Mouse (Mus musculus) midbrain, embryonic 15.5 days (tissue): ENCODE measurements around the gene Rab33a. TPM values are rescaled to one million over a fixed set of nuclear protein-coding genes. Genes with fewer than 3 reads are reported as not detected.

Experiments used
- ATAC-seq: fragments of 200-750 bp; cut with Nextera tagmentation; replicated peaks from 2 replicates; pipeline ENCODE4 v1.8.0; 2017; ENCODE audit warnings: moderate TSS enrichment
- H3K27ac ChIP-seq: fragments of 300-500 bp; sonication (generic); 2 replicates; pipeline ENCODE4 v1.5.1; 2015; ENCODE audit warnings: mild to moderate bottlenecking, inconsistent platforms
- H3K27me3 ChIP-seq: fragments of 300-500 bp; sonication (generic); replicated peaks from 2 replicates; pipeline ENCODE4 v1.6.1; 2015; ENCODE audit warnings: inconsistent platforms
- H3K36me3 ChIP-seq: fragments of 300-500 bp; sonication (generic); replicated peaks from 2 replicates; pipeline ENCODE4 v1.6.1; 2015; ENCODE audit warnings: inconsistent platforms
- H3K4me1 ChIP-seq: fragments of 300-500 bp; sonication (generic); 2 replicates; pipeline ENCODE4 v1.6.1; 2015; ENCODE audit warnings: inconsistent platforms
- H3K4me2 ChIP-seq: fragments of 300-500 bp; sonication (generic); 2 replicates; pipeline ENCODE4 v1.6.1; 2015; ENCODE audit warnings: inconsistent platforms, mild to moderate bottlenecking, moderate library complexity
- H3K4me3 ChIP-seq: fragments of 300-500 bp; sonication (generic); 2 replicates; pipeline ENCODE4 v1.5.1; 2015; ENCODE audit warnings: mild to moderate bottlenecking, inconsistent platforms
- H3K9ac ChIP-seq: fragments of 300-500 bp; sonication (generic); 2 replicates; pipeline ENCODE4 v1.6.1; 2015; ENCODE audit warnings: mild to moderate bottlenecking, inconsistent platforms
- H3K9me3 ChIP-seq: fragments of 300-500 bp; sonication (generic); 2 replicates; pipeline ENCODE4 v1.6.1; 2016; ENCODE audit warnings: inconsistent platforms
- WGBS: fragments of 180-500 bp; shearing (Covaris S2); methylation state at CpG from one replicate; pipeline ENCODE4 v1.1.7; 2015; ENCODE audit warnings: mixed read lengths; 5-methylcytosine and 5-hydroxymethylcytosine counted together
- polyA plus RNA-seq: library from polyadenylated mRNA; unstranded; fragments of >200 nt; fragmentation: Nextera tagmentation; extraction: Ambion mirVana; gene quantifications from 2 replicates; pipeline ENCODE4 v1.2.1, GENCODE M21; 2015

Gene Rab33a
- polyA plus RNA-seq, result 94.9 and 98.1 TPM in 2 replicates

- peak; percentile 81 for ATAC-seq
- H3K9me3 ChIP-seq, result no peaks in the 10 kb centered on the region
- WGBS, result 40% methylated on average over 33 of the region's 33 CpGs
These were observed at the start of gene Rab33a for GRCm38 (mm10) chrX:48518808-48519548. Gene Rab33a, plus strand, starts transcription at chrX:48519285.

GRCm38 (mm10) chrX:48481095-48481494, 38.0 kb upstream of the Rab33a start:
- WGBS, result 78% methylated on average over 4 of the region's 4 CpGs
- Histone ChIP-seq H3K9ac (no peak overlapping the region), H3K36me3 (peaks cover 3% of the 10 kb centered on the region; the same call in 1 of the 2 replicates), H3K4me3 (no peak overlapping the region), H3K27me3 (no peaks in the 10 kb centered on the region), H3K9me3 (no peaks in the 10 kb centered on the region), H3K27ac (no peak overlapping the region), H3K4me2 (no peak overlapping the region), H3K4me1 (no peaks in the 10 kb centered on the region)
- ATAC-seq, result no peak

More at GRCm38 (mm10) chrX:48518808-48519548, at the start of gene Rab33a:
- H3K4me3 ChIP-seq, result peak within 1 kb of the TSS; percentile 56
- H3K36me3 ChIP-seq, result no peaks in the 10 kb centered on the region
- peak within 1 kb of the TSS; percentile 68 for H3K4me2 ChIP-seq
- peak within 1 kb of the TSS; percentile 72 for H3K9ac ChIP-seq
- no peaks in the 10 kb centered on the region for H3K27me3 ChIP-seq
- peak within 1 kb of the TSS; percentile 95 for H3K27ac ChIP-seq
- H3K4me1 ChIP-seq, result peaks cover 20% of the 10 kb centered on the region; the same call in 1 of the 2 replicates

DNA sequence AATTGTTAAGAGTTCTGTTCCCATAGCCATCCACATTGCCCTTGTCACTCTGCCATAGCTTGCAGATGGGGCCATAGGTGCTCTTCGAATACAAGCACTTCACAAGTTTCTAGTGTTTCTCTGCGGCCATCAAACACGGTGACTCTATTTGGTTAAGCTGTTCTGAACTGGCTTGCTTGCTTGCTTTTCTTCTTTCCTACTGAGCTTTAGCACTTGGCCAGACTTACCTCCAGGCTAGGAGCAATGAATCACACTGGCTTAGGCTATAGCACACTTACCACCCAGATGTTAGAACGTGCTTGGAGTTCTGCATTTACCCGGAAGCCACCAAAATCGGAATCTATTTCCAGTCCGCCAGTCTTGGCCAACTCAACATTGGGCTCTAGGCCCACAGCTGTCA, 37.4 kb upstream of the Rab33a start:
- Histone ChIP-seq H3K27me3 (no peaks in the 10 kb centered on the region), H3K4me1 (no peaks in the 10 kb centered on the region), H3K36me3 (no peaks in the 10 kb centered on the region; the same call in 1 of the 2 replicates), H3K4me2 (no peak overlapping the region), H3K9me3 (no peaks in the 10 kb centered on the region), H3K9ac (no peak overlapping the region), H3K27ac (no peak overlapping the region), H3K4me3 (no peak overlapping the region)
- 88% methylated on average over 7 of the region's 7 CpGs for WGBS
- no peak for ATAC-seq

- Histone ChIP-seq H3K4me2 (no peak overlapping the region), H3K9me3 (no peaks in the 10 kb centered on the region), H3K4me1 (no peaks in the 10 kb centered on the region), H3K27me3 (no peaks in the 10 kb centered on the region), H3K27ac (no peak overlapping the region), H3K36me3 (no peaks in the 10 kb centered on the region), H3K4me3 (no peak overlapping the region), H3K9ac (no peak overlapping the region)
- ATAC-seq, result no peak
- WGBS, result 90% methylated on average over 8 of the region's 8 CpGs
These were observed 25.3 kb upstream of the Rab33a start for GRCm38 (mm10) chrX:48493763-48494162.

DNA sequence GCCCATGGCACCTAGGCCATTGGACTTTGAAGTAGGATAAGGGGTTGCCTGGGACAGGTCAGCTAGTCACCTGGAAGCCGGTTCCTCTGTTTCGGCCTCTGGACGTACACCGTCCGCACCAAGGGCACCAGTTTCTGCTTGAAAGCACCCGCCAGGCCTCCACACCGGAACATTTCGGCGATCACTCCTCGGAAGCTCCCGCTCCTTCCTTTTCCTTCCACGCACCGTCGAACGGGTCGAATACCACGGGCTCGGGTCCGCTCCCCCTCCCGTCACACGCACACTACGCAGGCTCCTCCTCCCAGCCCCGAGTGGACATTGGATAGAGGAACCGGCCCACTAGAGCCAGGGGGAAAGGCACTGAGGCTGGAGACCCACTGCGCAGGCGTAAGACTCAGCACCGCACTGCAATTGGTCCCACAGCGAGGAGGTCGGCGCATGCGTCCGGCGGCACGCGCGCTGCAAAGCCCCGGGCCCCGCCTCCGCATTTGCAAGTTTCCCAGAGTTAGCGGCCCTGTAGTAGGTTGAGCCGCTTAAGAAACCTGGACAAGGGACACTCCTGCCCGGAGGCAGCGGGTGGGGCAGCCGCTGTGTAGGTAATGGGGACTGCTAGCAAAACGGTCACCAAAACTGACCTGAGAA, 5.8 kb upstream of the Rab33a start, which contains the start of gene Aifm1:
Aifm1 (minus strand) TSS at position 398 of the 642 bp plus-strand sequence.
- H3K4me2 ChIP-seq, result peak within 1 kb of the TSS; percentile 58
- H3K27ac ChIP-seq, result 0 out of 2 replicates have a peak within 1 kb of the TSS, but pooled peaks have one; percentile 34
- H3K4me3 ChIP-seq, result peak within 1 kb of the TSS; percentile 55
- peak; percentile 97 for ATAC-seq
- peaks cover 7% of the 10 kb centered on the region for H3K4me1 ChIP-seq
- WGBS, result 20% methylated on average over 45 of the region's 45 CpGs
- peak within 1 kb of the TSS; percentile 52 for H3K9ac ChIP-seq
- no peaks in the 10 kb centered on the region for H3K36me3 ChIP-seq
- no peaks in the 10 kb centered on the region for H3K9me3 ChIP-seq
- H3K27me3 ChIP-seq, result no peaks in the 10 kb centered on the region

DNA sequence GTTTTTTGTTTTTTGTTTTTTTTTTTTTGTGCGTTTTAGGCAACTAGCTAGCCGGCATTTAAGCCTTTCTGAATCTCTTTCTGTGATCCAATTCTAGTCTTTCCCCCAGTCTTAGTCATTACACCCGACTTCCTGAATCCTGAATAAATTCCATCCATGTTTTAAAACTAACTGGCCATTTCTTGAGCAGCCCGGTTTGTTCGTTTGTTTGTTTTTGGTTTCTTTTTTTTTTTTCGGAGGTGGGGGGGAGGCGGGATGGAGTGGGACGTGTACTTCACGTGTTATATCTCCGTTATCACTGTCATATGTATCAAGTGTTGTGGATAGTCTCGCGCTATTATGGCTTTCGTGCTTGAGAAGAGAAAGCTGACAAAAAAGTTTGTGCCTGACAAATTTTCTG, 5.3 kb upstream of the Rab33a start:
- H3K4me3 ChIP-seq, result peak overlapping the region; percentile 55
- H3K36me3 ChIP-seq, result no peaks in the 10 kb centered on the region
- WGBS, result 21% methylated on average over 13 of the region's 13 CpGs
- H3K4me1 ChIP-seq, result peaks cover 7% of the 10 kb centered on the region
- H3K4me2 ChIP-seq, result peak overlapping the region; percentile 58
- no peak overlapping the region for H3K27ac ChIP-seq
- H3K27me3 ChIP-seq, result no peaks in the 10 kb centered on the region
- ATAC-seq, result no peak
- no peaks in the 10 kb centered on the region for H3K9me3 ChIP-seq
- no peak overlapping the region for H3K9ac ChIP-seq

- WGBS, result 29% methylated on average over 15 of the region's 15 CpGs
- H3K9me3 ChIP-seq, result no peaks in the 10 kb centered on the region
- peak overlapping the region; percentile 72 for H3K9ac ChIP-seq
These were observed 776 bp upstream of the Rab33a start for GRCm38 (mm10) chrX:48518211-48518807.

GRCm38 (mm10) chrX:48519549-48520085, 532 bp downstream of the Rab33a start:
- H3K4me1 ChIP-seq, result peaks cover 20% of the 10 kb centered on the region; the same call in 1 of the 2 replicates
- ATAC-seq, result 0 out of 2 replicates have a peak, but pooled peaks have one; percentile 3
- peak overlapping the region; percentile 72 for H3K9ac ChIP-seq
- no peaks in the 10 kb centered on the region for H3K9me3 ChIP-seq
- H3K4me2 ChIP-seq, result peak overlapping the region; percentile 68
- WGBS, result 27% methylated on average over 20 of the region's 20 CpGs
- no peaks in the 10 kb centered on the region for H3K36me3 ChIP-seq
- H3K4me3 ChIP-seq, result peak overlapping the region; percentile 56
- no peaks in the 10 kb centered on the region for H3K27me3 ChIP-seq
- H3K27ac ChIP-seq, result peak overlapping the region; percentile 95

More at GRCm38 (mm10) chrX:48518211-48518807, 776 bp upstream of the Rab33a start:
- H3K27me3 ChIP-seq, result no peaks in the 10 kb centered on the region
- peaks cover 16% of the 10 kb centered on the region; the same call in 1 of the 2 replicates for H3K4me1 ChIP-seq
- peak overlapping the region; percentile 95 for H3K27ac ChIP-seq
- ATAC-seq, result peak; percentile 97
- no peaks in the 10 kb centered on the region for H3K36me3 ChIP-seq
- H3K4me2 ChIP-seq, result peak overlapping the region; percentile 68
- peak overlapping the region; percentile 56 for H3K4me3 ChIP-seq

GRCm38 (mm10) chrX:48521651-48522050, 2.6 kb downstream of the Rab33a start:
- 83% methylated on average over 3 of the region's 3 CpGs for WGBS
- H3K36me3 ChIP-seq, result no peaks in the 10 kb centered on the region
- H3K9ac ChIP-seq, result no peak overlapping the region
- ATAC-seq, result no peak
- peak overlapping the region; percentile 56 for H3K4me3 ChIP-seq
- H3K4me2 ChIP-seq, result peak overlapping the region; percentile 68
- no peaks in the 10 kb centered on the region for H3K27me3 ChIP-seq
- no peak overlapping the region for H3K27ac ChIP-seq
- no peaks in the 10 kb centered on the region for H3K9me3 ChIP-seq
- H3K4me1 ChIP-seq, result peaks cover 20% of the 10 kb centered on the region; the same call in 1 of the 2 replicates

GRCm38 (mm10) chrX:48523512-48523911, 4.4 kb downstream of the Rab33a start:
- Histone ChIP-seq H3K27ac (no peak overlapping the region), H3K36me3 (no peaks in the 10 kb centered on the region), H3K9me3 (no peaks in the 10 kb centered on the region), H3K4me2 (peak overlapping the region; percentile 68), H3K27me3 (no peaks in the 10 kb centered on the region), H3K4me3 (peak overlapping the region; percentile 21), H3K4me1 (peaks cover 20% of the 10 kb centered on the region; the same call in 1 of the 2 replicates), H3K9ac (no peak overlapping the region)
- 66% methylated on average over 3 of the region's 3 CpGs for WGBS
- no peak for ATAC-seq

- Histone ChIP-seq H3K4me2 (no peak overlapping the region), H3K4me3 (no peak overlapping the region), H3K27ac (no peak overlapping the region), H3K27me3 (no peaks in the 10 kb centered on the region), H3K4me1 (peaks cover 20% of the 10 kb centered on the region; the same call in 1 of the 2 replicates), H3K36me3 (no peaks in the 10 kb centered on the region), H3K9ac (no peak overlapping the region), H3K9me3 (no peaks in the 10 kb centered on the region)
- ATAC-seq, result no peak
- WGBS, result 60% methylated on average over 1 of the region's 1 CpGs
These were observed 6.2 kb downstream of the Rab33a start for GRCm38 (mm10) chrX:48525332-48525731.

GRCm38 (mm10) chrX:48525866-48526265, 6.8 kb downstream of the Rab33a start:
- 75% methylated on average over 8 of the region's 8 CpGs for whole genome bisulfite sequencing
- H3K4me1 ChIP-seq, result peaks cover 20% of the 10 kb centered on the region; the same call in 1 of the 2 replicates
- no peak overlapping the region for H3K4me3 ChIP-seq
- H3K36me3 ChIP-seq, result no peaks in the 10 kb centered on the region; the same call in 1 of the 2 replicates
- no peaks in the 10 kb centered on the region for H3K27me3 ChIP-seq
- no peak overlapping the region for H3K9ac ChIP-seq
- H3K4me2 ChIP-seq, result no peak overlapping the region
- ATAC-seq, result no peak
- H3K9me3 ChIP-seq, result no peaks in the 10 kb centered on the region
- H3K27ac ChIP-seq, result no peak overlapping the region
